Mouse (Mus musculus): ENCODE measurements at regions not wholly inside any gene's neighbourhood (a gene's known extent, or its start where the extent isn't known, plus 50 kb on each side); places are given as distances from the start of the nearest gene placed in this dataset.

- no peak for DNase-seq (ENCODE audit: low spot score)
- TF ChIP-seq CTCF (IDR thresholded peaks at IDR 0.05) (no peak), EP300 (IDR thresholded peaks at IDR 0.05) (no peak)
- no peak overlapping the region for H3K4me2 ChIP-seq (replicated peaks; ENCODE audit: low read depth, low read length)
- no peak overlapping the region for H3K27ac ChIP-seq (ENCODE audit: low read length)
- no peaks in the 10 kb centered on the region for H3K27me3 ChIP-seq (replicated peaks; ENCODE audit: insufficient read depth, low read length)
- no peaks in the 10 kb centered on the region for H3K4me1 ChIP-seq (ENCODE audit: insufficient read depth, low read depth, low read length)
- H3K4me3 ChIP-seq (ENCODE audit: low read depth, low read length): no peak overlapping the region
- no peaks in the 10 kb centered on the region for H3K36me3 ChIP-seq (ENCODE audit: insufficient read depth, low read length)
- no peaks in the 10 kb centered on the region for H3K9me3 ChIP-seq (ENCODE audit: low read length)
- 45% methylated on average over 9 of the region's 9 CpGs for WGBS
- H3K9ac ChIP-seq (replicated peaks; ENCODE audit: low read depth): no peak overlapping the region
- no peak for ATAC-seq
These were observed 303.5 kb downstream of the Sox9 start for GRCm38 (mm10) chr11:113085556-113085955.

GRCm38 (mm10) chr11:113087084-113087483 lies 305.1 kb downstream of the Sox9 start:
- Histone ChIP-seq H3K27ac (ENCODE audit: low read length) (peak overlapping the region; percentile 26; the same call in 1 of the 2 replicates), H3K36me3 (ENCODE audit: insufficient read depth, low read length) (no peaks in the 10 kb centered on the region), H3K9me3 (ENCODE audit: low read length) (no peaks in the 10 kb centered on the region), H3K4me2 (replicated peaks; ENCODE audit: low read depth, low read length) (peak overlapping the region; percentile 40), H3K4me1 (ENCODE audit: insufficient read depth, low read depth, low read length) (no peaks in the 10 kb centered on the region), H3K4me3 (ENCODE audit: low read depth, low read length) (peak overlapping the region; percentile 8; the same call in 1 of the 2 replicates), H3K27me3 (replicated peaks; ENCODE audit: insufficient read depth, low read length) (no peaks in the 10 kb centered on the region), H3K9ac (replicated peaks; ENCODE audit: low read depth) (no peak overlapping the region)
- TF ChIP-seq CTCF (IDR thresholded peaks at IDR 0.05) (no peak), EP300 (IDR thresholded peaks at IDR 0.05) (peak; percentile 18; the same call in 1 of the 2 replicates)
- 17% methylated on average over 9 of the region's 9 CpGs for WGBS
- DNase-seq (ENCODE audit: low spot score): peak; percentile 62
- ATAC-seq: peak; percentile 67

- no peaks in the 10 kb centered on the region for H3K36me3 ChIP-seq (ENCODE audit: insufficient read depth, low read length)
- H3K4me1 ChIP-seq (ENCODE audit: insufficient read depth, low read depth, low read length): no peaks in the 10 kb centered on the region
- no peaks in the 10 kb centered on the region for H3K9me3 ChIP-seq (ENCODE audit: low read length)
- no peak overlapping the region for H3K9ac ChIP-seq (replicated peaks; ENCODE audit: low read depth)
- no peak overlapping the region for H3K4me3 ChIP-seq (ENCODE audit: low read depth, low read length)
- TF ChIP-seq CTCF (IDR thresholded peaks at IDR 0.05) (no peak), EP300 (IDR thresholded peaks at IDR 0.05) (no peak)
- no peak for DNase-seq (ENCODE audit: low spot score)
- no peaks in the 10 kb centered on the region for H3K27me3 ChIP-seq (replicated peaks; ENCODE audit: insufficient read depth, low read length)
- WGBS: 81% methylated on average over 11 of the region's 11 CpGs
- no peak overlapping the region for H3K27ac ChIP-seq (ENCODE audit: low read length)
- H3K4me2 ChIP-seq (replicated peaks; ENCODE audit: low read depth, low read length): no peak overlapping the region
- ATAC-seq: no peak
These were observed 307.8 kb downstream of the Sox9 start for GRCm38 (mm10) chr11:113089637-113090351.

GRCm38 (mm10) chr11:113091901-113092568 lies 310.0 kb downstream of the Sox9 start:
- Histone ChIP-seq H3K4me3 (ENCODE audit: low read depth, low read length) (no peak overlapping the region), H3K9ac (replicated peaks; ENCODE audit: low read depth) (no peak overlapping the region), H3K27ac (ENCODE audit: low read length) (no peak overlapping the region), H3K36me3 (ENCODE audit: insufficient read depth, low read length) (no peaks in the 10 kb centered on the region), H3K4me1 (ENCODE audit: insufficient read depth, low read depth, low read length) (no peaks in the 10 kb centered on the region), H3K9me3 (ENCODE audit: low read length) (no peaks in the 10 kb centered on the region), H3K4me2 (replicated peaks; ENCODE audit: low read depth, low read length) (no peak overlapping the region), H3K27me3 (replicated peaks; ENCODE audit: insufficient read depth, low read length) (no peaks in the 10 kb centered on the region)
- TF ChIP-seq EP300 (IDR thresholded peaks at IDR 0.05) (no peak), CTCF (IDR thresholded peaks at IDR 0.05) (no peak)
- WGBS: 78% methylated on average over 8 of the region's 8 CpGs
- no peak for ATAC-seq
- no peak for DNase-seq (ENCODE audit: low spot score)

- no peak for ATAC-seq
- DNase-seq (ENCODE audit: low spot score): no peak
- Histone ChIP-seq H3K9me3 (ENCODE audit: low read length) (no peaks in the 10 kb centered on the region), H3K9ac (replicated peaks; ENCODE audit: low read depth) (no peak overlapping the region), H3K4me2 (replicated peaks; ENCODE audit: low read depth, low read length) (no peak overlapping the region), H3K36me3 (ENCODE audit: insufficient read depth, low read length) (no peaks in the 10 kb centered on the region), H3K27me3 (replicated peaks; ENCODE audit: insufficient read depth, low read length) (no peaks in the 10 kb centered on the region), H3K4me3 (ENCODE audit: low read depth, low read length) (no peak overlapping the region), H3K27ac (ENCODE audit: low read length) (no peak overlapping the region), H3K4me1 (ENCODE audit: insufficient read depth, low read depth, low read length) (no peaks in the 10 kb centered on the region)
- no peak for TF ChIP-seq EP300 (IDR thresholded peaks at IDR 0.05)
- no peak for TF ChIP-seq CTCF (IDR thresholded peaks at IDR 0.05)
- 67% methylated on average over 13 of the region's 13 CpGs for WGBS
These were observed 311.9 kb downstream of the Sox9 start for GRCm38 (mm10) chr11:113093895-113094445.

GRCm38 (mm10) chr11:113095625-113096024 lies 313.6 kb downstream of the Sox9 start:
- Histone ChIP-seq H3K27ac (ENCODE audit: low read length) (no peak overlapping the region), H3K4me1 (ENCODE audit: insufficient read depth, low read depth, low read length) (no peaks in the 10 kb centered on the region), H3K27me3 (replicated peaks; ENCODE audit: insufficient read depth, low read length) (no peaks in the 10 kb centered on the region), H3K4me2 (replicated peaks; ENCODE audit: low read depth, low read length) (no peak overlapping the region), H3K4me3 (ENCODE audit: low read depth, low read length) (no peak overlapping the region), H3K9ac (replicated peaks; ENCODE audit: low read depth) (no peak overlapping the region), H3K36me3 (ENCODE audit: insufficient read depth, low read length) (no peaks in the 10 kb centered on the region), H3K9me3 (ENCODE audit: low read length) (no peaks in the 10 kb centered on the region)
- DNase-seq (ENCODE audit: low spot score) (no peak), ATAC-seq (no peak)
- no peak for TF ChIP-seq CTCF (IDR thresholded peaks at IDR 0.05)
- no peak for TF ChIP-seq EP300 (IDR thresholded peaks at IDR 0.05)
- WGBS: 39% methylated on average over 8 of the region's 8 CpGs

Data from lung, postnatal 0 days (tissue).